Mouse (Mus musculus) adrenal gland, postnatal 14 days (tissue): ENCODE data around the gene Hvcn1. TPM values are rescaled to one million over a fixed set of nuclear protein-coding genes. Genes with fewer than 3 reads are reported as not detected.

Experiments
- total RNA-seq: library from RNA; stranded (reverse); gene quantifications from 2 replicates; pipeline ENCODE4 v1.2.3, GENCODE M21; 2021

Gene Hvcn1
- total RNA-seq, 1 experiment from 2014 or later, result 2.4 TPM

Other genes with a start within 250 kb of the Hvcn1 start
- gene Cux2, start 156.7 kb upstream of the Hvcn1 start, total RNA-seq, result 16.6 and 17.7 TPM in 2 replicates
- gene Myl2, start 105.9 kb upstream of the Hvcn1 start, total RNA-seq, result not detected in 2 replicates
- gene Ccdc63, start 66.0 kb upstream of the Hvcn1 start, total RNA-seq, result not detected in 2 replicates
- 155 and 191 TPM in 2 replicates for gene Ppp1cc, start 48.5 kb upstream of the Hvcn1 start, total RNA-seq
- 12.7 and 14.5 TPM in 2 replicates for gene Tctn1, start 57.7 kb downstream of the Hvcn1 start, total RNA-seq
- gene Pptc7, start 77.6 kb downstream of the Hvcn1 start, total RNA-seq, result 42.4 and 44.7 TPM in 2 replicates
- 3.2 and 4.0 TPM in 2 replicates for gene Rad9b, start 147.4 kb downstream of the Hvcn1 start, total RNA-seq
- 127 TPM in 2 replicates for gene Vps29, start 147.6 kb downstream of the Hvcn1 start, total RNA-seq
- gene Gpn3, start 165.1 kb downstream of the Hvcn1 start, total RNA-seq, result 34.9 and 36.4 TPM in 2 replicates
- gene Fam216a, start 165.6 kb downstream of the Hvcn1 start, total RNA-seq, result 29.7 and 34.7 TPM in 2 replicates
- gene Arpc3, start 185.1 kb downstream of the Hvcn1 start, total RNA-seq, result 240 and 253 TPM in 2 replicates
- gene Anapc7, start 214.9 kb downstream of the Hvcn1 start, total RNA-seq, result 47.3 and 50.4 TPM in 2 replicates